Mouse (Mus musculus): ENCODE measurements around the gene Mtus2. TPM values are rescaled to one million over a fixed set of nuclear protein-coding genes. Genes with fewer than 3 reads are reported as not detected.

The Mtus2 gene
- polyA plus RNA-seq, 1 experiment from 2014 or later, result 93.6 TPM

DNA sequence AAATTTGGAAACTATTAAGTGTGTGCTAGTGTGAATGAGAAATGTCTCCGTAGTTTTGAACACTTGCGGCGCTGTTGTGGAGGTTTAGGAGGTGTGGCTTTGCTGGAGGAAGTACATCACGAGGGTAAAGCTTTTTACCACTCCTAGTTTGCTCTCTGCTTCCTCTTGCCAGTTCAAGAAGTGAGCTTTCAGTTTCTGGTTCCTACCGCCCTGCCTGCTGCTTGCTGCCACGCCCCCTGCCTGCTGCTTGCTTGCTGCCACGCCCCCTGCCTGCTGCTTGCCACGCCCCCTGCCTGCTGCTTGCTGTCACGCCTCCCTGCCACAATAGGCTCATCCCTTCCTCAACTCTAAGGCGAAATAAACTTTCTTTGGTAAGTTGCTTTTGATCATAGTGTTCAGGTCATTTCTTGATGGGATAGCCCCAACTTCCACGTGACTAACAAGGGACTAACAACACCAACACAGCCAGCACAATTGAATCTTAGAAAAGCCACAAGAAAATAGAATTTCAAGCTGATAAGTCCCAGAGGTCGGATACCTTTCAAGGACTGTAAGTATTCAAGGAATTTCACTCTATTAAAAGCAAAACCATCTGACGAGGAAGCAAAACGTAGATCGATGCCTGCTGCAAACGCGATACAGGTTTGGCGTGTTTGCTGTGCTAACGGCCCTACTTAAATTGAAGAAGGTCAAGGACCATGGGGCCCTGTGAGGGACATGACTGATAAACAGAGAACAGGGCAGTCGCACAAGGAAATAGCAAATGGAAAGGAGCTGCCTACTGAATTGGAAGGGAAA, 35.7 kb downstream of the Mtus2 start:
- peak; percentile 73 for ATAC-seq (replicated peaks; ENCODE audit: insufficient number of reproducible peaks, low FRiP score, low TSS enrichment)
- Histone ChIP-seq H3K9ac (ENCODE audit: low read depth, low read length) (no peak overlapping the region), H3K27me3 (ENCODE audit: control insufficient read depth, insufficient read depth, low read length) (no peaks in the 10 kb centered on the region), H3K27ac (ENCODE audit: low read depth, low read length) (no peak overlapping the region), H3K4me2 (peak overlapping the region; percentile 63), H3K9me3 (replicated peaks; ENCODE audit: control insufficient read depth, low read length) (no peaks in the 10 kb centered on the region), H3K4me3 (ENCODE audit: low read depth, low read length) (peak overlapping the region; percentile 8; the same call in 1 of the 2 replicates), H3K4me1 (ENCODE audit: control insufficient read depth, insufficient read depth, low read length) (no peaks in the 10 kb centered on the region), H3K36me3 (ENCODE audit: control insufficient read depth, insufficient read depth, low read length) (no peaks in the 10 kb centered on the region)
- WGBS (ENCODE audit: insufficient replicate concordance), result 11% methylated on average over 20 of the region's 20 CpGs

GRCm38 (mm10) chr5:148005263-148005662, 48.1 kb downstream of the Mtus2 start:
- Histone ChIP-seq H3K4me3 (ENCODE audit: low read depth, low read length) (no peak overlapping the region), H3K27me3 (ENCODE audit: control insufficient read depth, insufficient read depth, low read length) (no peaks in the 10 kb centered on the region), H3K9ac (ENCODE audit: low read depth, low read length) (no peak overlapping the region), H3K4me2 (no peak overlapping the region), H3K9me3 (replicated peaks; ENCODE audit: control insufficient read depth, low read length) (no peaks in the 10 kb centered on the region; the same call in 1 of the 2 replicates), H3K36me3 (ENCODE audit: control insufficient read depth, insufficient read depth, low read length) (no peaks in the 10 kb centered on the region), H3K27ac (ENCODE audit: low read depth, low read length) (no peak overlapping the region), H3K4me1 (ENCODE audit: control insufficient read depth, insufficient read depth, low read length) (no peaks in the 10 kb centered on the region)
- 28% methylated on average over 4 of the region's 4 CpGs for WGBS (ENCODE audit: insufficient replicate concordance)
- ATAC-seq (replicated peaks; ENCODE audit: insufficient number of reproducible peaks, low FRiP score, low TSS enrichment), result no peak

DNA sequence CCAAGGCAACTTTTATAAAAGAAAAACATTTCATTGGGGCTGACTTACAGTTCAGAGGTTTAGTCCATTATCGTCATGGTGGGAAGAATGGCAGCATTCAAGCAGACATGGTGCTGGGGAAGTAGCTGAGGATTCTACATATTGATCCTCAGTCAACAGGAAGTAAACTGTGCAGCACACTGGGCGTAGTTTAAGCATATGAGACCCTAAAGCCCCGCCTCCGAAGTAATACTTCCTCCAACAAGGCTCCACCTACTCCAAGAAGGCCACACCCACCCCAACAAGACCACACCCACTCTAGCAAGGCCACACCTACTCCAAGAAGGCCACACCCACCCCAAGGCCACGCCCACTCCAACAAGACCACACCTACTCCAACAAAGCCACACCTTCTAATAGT, 55.0 kb downstream of the Mtus2 start:
- H3K4me3 ChIP-seq (ENCODE audit: low read depth, low read length), result no peak overlapping the region
- H3K27ac ChIP-seq (ENCODE audit: low read depth, low read length), result no peak overlapping the region
- H3K9me3 ChIP-seq (replicated peaks; ENCODE audit: control insufficient read depth, low read length), result no peaks in the 10 kb centered on the region; the same call in 1 of the 2 replicates
- WGBS (ENCODE audit: insufficient replicate concordance), result 74% methylated on average over 5 of the region's 5 CpGs
- no peaks in the 10 kb centered on the region for H3K27me3 ChIP-seq (ENCODE audit: control insufficient read depth, insufficient read depth, low read length)
- H3K9ac ChIP-seq (ENCODE audit: low read depth, low read length), result no peak overlapping the region
- no peaks in the 10 kb centered on the region for H3K36me3 ChIP-seq (ENCODE audit: control insufficient read depth, insufficient read depth, low read length)
- no peak overlapping the region for H3K4me2 ChIP-seq
- H3K4me1 ChIP-seq (ENCODE audit: control insufficient read depth, insufficient read depth, low read length), result no peaks in the 10 kb centered on the region
- ATAC-seq (replicated peaks; ENCODE audit: insufficient number of reproducible peaks, low FRiP score, low TSS enrichment), result 0 out of 2 replicates have a peak, but pooled peaks have one; percentile 35

DNA sequence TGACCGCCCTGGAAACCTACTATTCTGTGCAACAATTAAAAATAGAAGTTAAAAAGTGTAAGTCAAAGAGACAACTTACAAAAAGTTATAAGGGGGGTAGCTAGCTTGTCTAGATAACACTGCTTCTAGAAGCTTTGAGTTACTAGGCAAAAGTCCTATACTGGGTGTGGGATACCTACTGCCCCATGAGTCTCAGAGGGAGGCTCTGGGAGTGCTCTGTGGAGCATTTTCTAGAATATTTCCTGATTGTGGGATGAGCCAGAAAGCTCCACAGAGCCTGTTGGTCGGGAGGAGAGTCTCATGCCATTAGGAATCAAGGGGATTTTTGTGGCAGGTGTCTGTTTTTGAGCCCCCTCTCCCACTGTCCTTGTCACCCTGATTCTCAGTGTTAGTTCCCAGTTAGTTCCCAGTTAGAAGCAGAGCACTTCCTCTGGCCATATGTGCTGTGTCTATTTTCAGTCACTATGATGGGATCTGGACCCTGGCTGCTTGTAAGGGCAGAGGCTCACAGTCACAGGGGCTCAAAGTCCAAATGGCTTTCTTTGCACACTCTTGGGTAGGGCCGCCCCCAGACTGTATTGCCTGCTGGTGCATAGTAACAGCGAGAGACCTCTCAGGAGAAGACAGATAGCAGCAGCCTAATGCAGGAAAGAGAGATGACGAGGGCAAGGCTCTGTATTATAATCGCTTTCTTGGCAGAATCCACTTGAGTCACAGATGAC, 57.2 kb downstream of the Mtus2 start:
- 74% methylated on average over 6 of the region's 6 CpGs for WGBS (ENCODE audit: insufficient replicate concordance)
- Histone ChIP-seq H3K27ac (ENCODE audit: low read depth, low read length) (no peak overlapping the region), H3K4me3 (ENCODE audit: low read depth, low read length) (no peak overlapping the region), H3K4me2 (no peak overlapping the region), H3K9me3 (replicated peaks; ENCODE audit: control insufficient read depth, low read length) (no peaks in the 10 kb centered on the region), H3K36me3 (ENCODE audit: control insufficient read depth, insufficient read depth, low read length) (no peaks in the 10 kb centered on the region), H3K27me3 (ENCODE audit: control insufficient read depth, insufficient read depth, low read length) (no peaks in the 10 kb centered on the region), H3K9ac (ENCODE audit: low read depth, low read length) (no peak overlapping the region), H3K4me1 (ENCODE audit: control insufficient read depth, insufficient read depth, low read length) (no peaks in the 10 kb centered on the region)
- ATAC-seq (replicated peaks; ENCODE audit: insufficient number of reproducible peaks, low FRiP score, low TSS enrichment), result no peak

DNA sequence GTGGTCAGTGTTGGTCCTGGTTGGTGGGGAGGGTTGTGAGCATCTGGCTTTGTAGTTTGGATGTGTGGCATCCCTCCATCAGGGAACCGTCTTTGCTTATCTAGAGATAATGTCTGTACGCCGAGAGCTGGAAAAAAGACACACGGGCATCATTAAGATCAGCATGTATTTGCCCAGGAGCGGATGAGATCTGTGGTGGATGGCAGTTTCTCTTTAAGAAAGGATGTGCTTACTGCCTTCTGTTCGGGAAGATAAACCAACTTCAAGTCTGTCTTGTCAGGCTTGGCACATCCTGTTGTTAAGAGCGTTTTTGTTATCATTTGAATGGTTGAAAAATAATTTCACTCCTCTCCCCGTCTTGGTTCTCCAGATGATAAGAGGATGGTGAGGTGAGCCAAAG, 58.3 kb downstream of the Mtus2 start:
- no peaks in the 10 kb centered on the region for H3K4me1 ChIP-seq (ENCODE audit: control insufficient read depth, insufficient read depth, low read length)
- no peak overlapping the region for H3K4me2 ChIP-seq
- 55% methylated on average over 8 of the region's 8 CpGs for WGBS (ENCODE audit: insufficient replicate concordance)
- H3K9me3 ChIP-seq (replicated peaks; ENCODE audit: control insufficient read depth, low read length), result no peaks in the 10 kb centered on the region
- H3K9ac ChIP-seq (ENCODE audit: low read depth, low read length), result no peak overlapping the region
- H3K4me3 ChIP-seq (ENCODE audit: low read depth, low read length), result no peak overlapping the region
- no peaks in the 10 kb centered on the region for H3K27me3 ChIP-seq (ENCODE audit: control insufficient read depth, insufficient read depth, low read length)
- no peaks in the 10 kb centered on the region for H3K36me3 ChIP-seq (ENCODE audit: control insufficient read depth, insufficient read depth, low read length)
- no peak for ATAC-seq (replicated peaks; ENCODE audit: insufficient number of reproducible peaks, low FRiP score, low TSS enrichment)
- no peak overlapping the region for H3K27ac ChIP-seq (ENCODE audit: low read depth, low read length)

DNA sequence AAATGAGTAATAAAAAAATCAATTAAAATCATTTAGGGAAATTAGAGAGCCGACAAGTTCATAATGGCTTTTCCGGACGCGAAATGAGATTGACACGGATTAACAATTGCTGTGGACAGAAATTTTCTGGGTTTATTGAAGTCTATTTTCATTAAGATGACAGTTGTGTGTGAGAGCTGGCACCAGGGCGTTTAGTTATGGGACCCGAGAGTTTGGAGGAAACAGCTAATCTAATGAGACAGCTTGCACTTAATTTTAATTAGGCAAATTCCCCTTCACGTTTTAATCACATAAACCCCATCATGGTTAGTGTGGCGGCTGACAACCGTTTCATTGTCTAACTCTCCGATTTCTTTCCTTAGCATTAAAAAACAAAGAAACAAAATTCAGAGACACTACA, 60.3 kb downstream of the Mtus2 start:
- Histone ChIP-seq H3K9me3 (replicated peaks; ENCODE audit: control insufficient read depth, low read length) (no peaks in the 10 kb centered on the region), H3K4me2 (no peak overlapping the region), H3K36me3 (ENCODE audit: control insufficient read depth, insufficient read depth, low read length) (no peaks in the 10 kb centered on the region), H3K4me1 (ENCODE audit: control insufficient read depth, insufficient read depth, low read length) (no peaks in the 10 kb centered on the region), H3K27me3 (ENCODE audit: control insufficient read depth, insufficient read depth, low read length) (no peaks in the 10 kb centered on the region), H3K4me3 (ENCODE audit: low read depth, low read length) (no peak overlapping the region), H3K9ac (ENCODE audit: low read depth, low read length) (no peak overlapping the region), H3K27ac (ENCODE audit: low read depth, low read length) (no peak overlapping the region)
- 88% methylated on average over 11 of the region's 11 CpGs for WGBS (ENCODE audit: insufficient replicate concordance)
- ATAC-seq (replicated peaks; ENCODE audit: insufficient number of reproducible peaks, low FRiP score, low TSS enrichment), result no peak

DNA sequence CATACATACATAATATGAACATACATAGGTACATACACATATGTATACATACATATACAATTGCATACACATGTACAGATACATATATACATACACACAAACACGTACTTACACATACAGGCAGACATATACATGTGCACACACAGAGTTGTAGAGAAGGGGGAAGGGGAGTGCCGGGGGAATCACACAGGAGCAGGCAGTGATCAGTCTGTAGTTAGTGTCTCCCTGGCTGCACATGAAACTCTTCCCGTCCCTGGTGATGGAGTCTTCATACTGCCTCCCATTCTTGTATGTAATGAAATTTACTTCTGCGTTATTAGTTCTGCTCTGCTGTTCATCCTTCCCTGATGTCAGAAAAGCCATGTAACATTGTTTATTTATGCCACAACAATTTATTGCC, 65.7 kb downstream of the Mtus2 start:
- H3K4me2 ChIP-seq, result no peak overlapping the region
- H3K27me3 ChIP-seq (ENCODE audit: control insufficient read depth, insufficient read depth, low read length), result no peaks in the 10 kb centered on the region
- H3K9ac ChIP-seq (ENCODE audit: low read depth, low read length), result no peak overlapping the region
- 77% methylated on average over 4 of the region's 4 CpGs for WGBS (ENCODE audit: insufficient replicate concordance)
- no peak overlapping the region for H3K4me3 ChIP-seq (ENCODE audit: low read depth, low read length)
- no peak for ATAC-seq (replicated peaks; ENCODE audit: insufficient number of reproducible peaks, low FRiP score, low TSS enrichment)
- no peaks in the 10 kb centered on the region for H3K9me3 ChIP-seq (replicated peaks; ENCODE audit: control insufficient read depth, low read length)
- H3K36me3 ChIP-seq (ENCODE audit: control insufficient read depth, insufficient read depth, low read length), result no peaks in the 10 kb centered on the region; the same call in 1 of the 2 replicates
- no peak overlapping the region for H3K27ac ChIP-seq (ENCODE audit: low read depth, low read length)
- H3K4me1 ChIP-seq (ENCODE audit: control insufficient read depth, insufficient read depth, low read length), result no peaks in the 10 kb centered on the region

DNA sequence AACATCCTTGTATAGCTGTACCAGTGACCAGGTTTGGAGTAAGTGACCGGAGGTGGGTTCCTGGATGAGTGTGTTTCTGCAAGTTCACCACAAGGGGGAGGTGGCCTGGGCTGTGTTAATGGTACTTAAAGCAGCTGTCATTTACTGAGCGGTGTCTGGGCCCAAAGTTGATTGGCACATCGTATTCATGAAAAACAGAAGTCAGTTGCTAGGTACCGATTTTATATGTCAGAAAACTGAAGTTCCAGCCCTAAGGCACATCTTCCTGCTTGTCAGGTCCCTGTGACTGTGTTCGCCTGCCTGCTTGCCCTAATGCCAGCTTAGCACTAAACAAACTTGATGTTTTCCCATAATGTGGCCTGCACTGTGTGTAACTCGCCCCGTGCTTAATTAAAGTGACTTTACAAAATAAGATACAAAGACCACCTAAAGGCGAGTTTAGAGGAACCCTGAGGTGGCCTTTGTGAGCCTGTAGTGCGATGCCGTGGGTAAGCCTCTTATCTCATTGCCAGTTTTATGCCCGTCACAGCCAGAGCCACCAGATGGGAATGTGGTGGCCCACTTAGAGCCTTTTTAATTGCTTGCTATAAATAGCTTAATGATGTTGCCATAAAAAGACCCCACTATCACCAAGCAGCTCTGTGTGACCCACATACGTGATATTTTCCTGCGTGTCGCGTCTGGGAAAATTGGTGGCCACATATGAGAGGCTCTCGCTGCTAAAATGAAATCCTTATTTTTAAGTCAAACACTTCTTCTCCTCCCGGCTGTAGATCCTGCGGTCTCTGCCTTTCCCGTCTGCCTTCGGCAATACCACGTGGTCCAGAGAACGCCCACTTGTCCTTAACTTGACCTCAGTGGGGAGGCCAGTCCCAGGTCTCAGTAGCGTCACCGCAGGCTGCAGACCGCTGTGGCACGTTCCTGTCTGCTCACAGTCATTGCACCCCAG, 69.6 kb downstream of the Mtus2 start:
- 0 out of 2 replicates have a peak, but pooled peaks have one; percentile 39 for ATAC-seq (replicated peaks; ENCODE audit: insufficient number of reproducible peaks, low FRiP score, low TSS enrichment)
- Histone ChIP-seq H3K27me3 (ENCODE audit: control insufficient read depth, insufficient read depth, low read length) (no peaks in the 10 kb centered on the region), H3K4me2 (peak overlapping the region; percentile 56), H3K36me3 (ENCODE audit: control insufficient read depth, insufficient read depth, low read length) (no peaks in the 10 kb centered on the region; the same call in 1 of the 2 replicates), H3K4me1 (ENCODE audit: control insufficient read depth, insufficient read depth, low read length) (no peaks in the 10 kb centered on the region), H3K9me3 (replicated peaks; ENCODE audit: control insufficient read depth, low read length) (no peaks in the 10 kb centered on the region), H3K27ac (ENCODE audit: low read depth, low read length) (no peak overlapping the region), H3K4me3 (ENCODE audit: low read depth, low read length) (peak overlapping the region; percentile 14; the same call in 1 of the 2 replicates), H3K9ac (ENCODE audit: low read depth, low read length) (no peak overlapping the region)
- 46% methylated on average over 26 of the region's 26 CpGs for WGBS (ENCODE audit: insufficient replicate concordance)

Data from heart, embryonic 11.5 days (tissue).